Mouse (Mus musculus): ENCODE data around the gene Rnf157. TPM values are rescaled to one million over a fixed set of nuclear protein-coding genes. Genes with fewer than 3 reads are reported as not detected.
A peak's percentile ranks its signal among the peaks of the same experiment; 100 is the strongest.

Rnf157 gene
- total and polyA plus RNA-seq, 3 experiments = 8.7 to 39.3 (median 10.9) TPM

DNA sequence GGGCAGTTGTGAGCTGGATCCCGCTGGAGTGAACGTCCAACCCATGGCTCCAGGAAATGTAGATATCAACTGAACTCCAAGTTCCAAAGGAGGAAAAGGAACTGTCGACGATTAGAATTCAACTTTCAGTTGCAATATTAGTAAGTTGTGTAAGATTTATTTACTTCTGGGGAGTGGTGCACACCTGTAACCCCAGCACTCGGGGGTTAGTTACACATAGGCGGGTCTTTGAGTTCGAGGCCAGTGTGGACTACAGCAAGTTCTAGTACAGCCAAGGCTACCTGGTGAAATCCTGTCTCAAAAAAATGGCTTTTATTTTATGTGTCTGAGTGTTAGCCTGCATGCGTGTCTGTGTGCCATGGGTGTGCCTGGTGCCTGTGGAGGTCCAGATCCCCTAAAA lies 59.3 kb downstream of the Rnf157 start:
- in situ Hi-C loops (cut with MboI; ENCODE audit: low pct_ligation_motif_present, low pct_unique_long_range_greater_than_20kb, low sequenced_read_pairs) = no loop called here
- dilution Hi-C loops (cut with MboI; ENCODE audit: extremely low pct_ligation_motif_present, extremely low pct_unique_long_range_greater_than_20kb, low sequenced_read_pairs) = no loop called here
- no peaks in the 10 kb centered on the region for H3K79me2 ChIP-seq (replicated peaks; ENCODE audit: control insufficient read depth, extremely low read depth, insufficient read depth, poor library complexity, severe bottlenecking)
- no peak overlapping the region for H3K9ac ChIP-seq (ENCODE audit: insufficient read depth, low read depth)
- peaks cover 6 to 21% of the 10 kb centered on the region in 2 experiments for H3K4me1 ChIP-seq (ENCODE audit: control insufficient read depth in 1 of 2, insufficient read depth in 2 of 2)
- H3K27me3 ChIP-seq (replicated peaks) = no peaks in the 10 kb centered on the region
- DNase-seq (ENCODE audit: extremely low read depth) = no peak
- no peak overlapping the region for H3K4me2 ChIP-seq (ENCODE audit: insufficient read depth, low read depth, poor library complexity, severe bottlenecking)
- peaks cover 5% of the 10 kb centered on the region for H3K9me3 ChIP-seq (replicated peaks; ENCODE audit: low read length)
- H3K4me3 ChIP-seq (replicated peaks in 1 of 3; ENCODE audit: low read depth in 2 of 3, low read length in 2 of 3, poor library complexity in 1 of 3) = no peak overlapping the region
- TF ChIP-seq SIN3A (IDR thresholded peaks at IDR 0.05; ENCODE audit: low read length) (no peak), USF1 (IDR thresholded peaks at IDR 0.05; ENCODE audit: low read depth, low read length) (no peak), TCF12 (IDR thresholded peaks at IDR 0.05; ENCODE audit: low read depth, low read length) (no peak), GABPA (IDR thresholded peaks at IDR 0.05; ENCODE audit: insufficient replicate concordance, low read depth, low read length) (no peak), ZNF384 (IDR thresholded peaks at IDR 0.05; ENCODE audit: low read depth, low read length) (no peak), KAT2A (IDR thresholded peaks at IDR 0.05; ENCODE audit: insufficient replicate concordance, low read length) (no peak), USF2 (conservative IDR thresholded peaks at IDR 0.05; ENCODE audit: low read depth, low read length) (no peak), EP300 (IDR thresholded peaks at IDR 0.05; ENCODE audit: low read length) (no peak), TBP (conservative IDR thresholded peaks at IDR 0.05; ENCODE audit: low read depth, low read length) (no peak), MXI1 (IDR thresholded peaks at IDR 0.05; ENCODE audit: low read depth, low read length) (no peak)
- H3K36me3 ChIP-seq (replicated peaks in 1 of 2; ENCODE audit: control insufficient read depth in 1 of 2, insufficient read depth in 1 of 2, low read length in 1 of 2) = peaks cover 44 to 52% of the 10 kb centered on the region in 2 experiments
- no peak overlapping the region for H3K27ac ChIP-seq (ENCODE audit: insufficient read depth, low read depth)

DNA sequence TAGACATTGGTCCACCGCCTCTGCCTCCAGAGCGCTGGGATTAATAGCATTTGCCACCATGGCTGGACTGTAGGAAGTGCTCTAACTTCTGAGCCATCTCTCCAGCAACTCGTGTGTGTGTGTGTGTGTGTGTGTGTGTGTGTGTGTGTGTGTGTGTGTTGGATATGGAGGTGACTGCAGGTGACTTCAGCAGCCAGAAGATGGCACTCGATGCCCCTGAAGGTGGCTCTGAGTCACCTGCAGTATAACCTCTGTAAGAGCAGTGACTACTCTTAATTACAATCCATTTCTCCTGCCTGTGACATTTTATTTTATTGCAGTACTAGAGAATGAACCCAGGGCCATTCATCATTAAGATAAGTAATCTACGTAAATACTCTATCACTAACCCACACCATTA lies 61.5 kb downstream of the Rnf157 start:
- H3K9ac ChIP-seq (ENCODE audit: insufficient read depth, low read depth) = no peak overlapping the region
- TF ChIP-seq SMC3 (IDR thresholded peaks at IDR 0.05; ENCODE audit: low read depth, low read length) (peak; percentile 62), USF2 (conservative IDR thresholded peaks at IDR 0.05; ENCODE audit: low read depth, low read length) (no peak), ZC3H11A (IDR thresholded peaks at IDR 0.05; ENCODE audit: low read depth, low read length) (no peak), RAD21 (IDR thresholded peaks at IDR 0.05; ENCODE audit: low read depth, low read length) (peak; percentile 48), TCF12 (IDR thresholded peaks at IDR 0.05; ENCODE audit: low read depth, low read length) (no peak), MEF2A (IDR thresholded peaks at IDR 0.05; ENCODE audit: borderline replicate concordance, low read depth, low read length) (no peak), CTCF (conservative IDR thresholded peaks at IDR 0.05 in 1 of 2, IDR thresholded peaks at IDR 0.05 in 1 of 2; ENCODE audit: low read depth in 2 of 2, low read length in 2 of 2) (peak in 1 of 2 experiments; percentile 48; a peak in 2 of 4 replicates), ELF1 (IDR thresholded peaks at IDR 0.05; ENCODE audit: low read depth, low read length) (no peak), JUN (IDR thresholded peaks at IDR 0.05; ENCODE audit: insufficient read depth, low read depth, low read length) (no peak), E2F4 (IDR thresholded peaks at IDR 0.05; ENCODE audit: insufficient replicate concordance, low read depth, low read length) (no peak), NELFE (IDR thresholded peaks at IDR 0.05; ENCODE audit: low read depth, low read length) (no peak), EP300 (IDR thresholded peaks at IDR 0.05; ENCODE audit: low read length) (no peak)
- no peak overlapping the region for H3K4me3 ChIP-seq (replicated peaks in 1 of 3; ENCODE audit: low read depth in 2 of 3, low read length in 2 of 3, poor library complexity in 1 of 3)
- dilution Hi-C loops (cut with MboI; ENCODE audit: extremely low pct_ligation_motif_present, extremely low pct_unique_long_range_greater_than_20kb, low sequenced_read_pairs) = no loop called here
- peaks cover 6 to 25% of the 10 kb centered on the region in 2 experiments for H3K4me1 ChIP-seq (ENCODE audit: control insufficient read depth in 1 of 2, insufficient read depth in 2 of 2)
- no peaks in the 10 kb centered on the region for H3K79me2 ChIP-seq (replicated peaks; ENCODE audit: control insufficient read depth, extremely low read depth, insufficient read depth, poor library complexity, severe bottlenecking)
- H3K36me3 ChIP-seq (replicated peaks in 1 of 2; ENCODE audit: control insufficient read depth in 1 of 2, insufficient read depth in 1 of 2, low read length in 1 of 2) = peaks cover 55 to 63% of the 10 kb centered on the region in 2 experiments
- H3K27ac ChIP-seq (ENCODE audit: insufficient read depth, low read depth) = no peak overlapping the region
- peaks cover 5% of the 10 kb centered on the region for H3K9me3 ChIP-seq (replicated peaks; ENCODE audit: low read length)
- H3K4me2 ChIP-seq (ENCODE audit: insufficient read depth, low read depth, poor library complexity, severe bottlenecking) = no peak overlapping the region
- in situ Hi-C loops (cut with MboI; ENCODE audit: low pct_ligation_motif_present, low pct_unique_long_range_greater_than_20kb, low sequenced_read_pairs) = no loop called here
- no peaks in the 10 kb centered on the region for H3K27me3 ChIP-seq (replicated peaks)
- no peak for DNase-seq (ENCODE audit: extremely low read depth)

Measured in CH12.LX (cell line).